Mouse (Mus musculus): ENCODE data around the gene Pramel5.
"Not testable (repeated sequence)": the region's sequence is repeated elsewhere in the genome, so short reads cannot be mapped to it uniquely, and the experiment has no call there.

The Pramel5 gene

DNA sequence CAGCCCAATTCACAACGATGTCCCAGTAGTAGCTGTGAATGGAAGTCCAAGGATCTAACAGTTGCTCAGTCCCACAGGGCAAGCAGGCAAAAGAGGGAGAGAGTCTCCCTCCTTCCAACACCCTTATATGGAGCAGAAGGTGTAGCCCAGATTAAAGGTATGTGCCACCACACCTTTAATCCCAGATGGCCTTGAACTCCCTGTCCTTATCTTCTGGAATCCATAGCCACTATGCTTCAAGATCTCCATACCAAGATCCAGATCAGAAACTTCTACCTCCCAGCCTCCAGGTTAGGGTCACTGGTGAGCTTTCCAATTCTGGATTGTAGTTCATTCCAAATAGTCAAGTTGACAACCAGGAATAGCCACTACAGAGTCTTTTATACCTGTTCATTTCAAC lies at the start of gene Pramel5:
Gene Pramel5, minus strand, starts transcription at position 101 of the 400 bp plus-strand sequence.
- not testable (repeated sequence) for DNase-seq

DNA sequence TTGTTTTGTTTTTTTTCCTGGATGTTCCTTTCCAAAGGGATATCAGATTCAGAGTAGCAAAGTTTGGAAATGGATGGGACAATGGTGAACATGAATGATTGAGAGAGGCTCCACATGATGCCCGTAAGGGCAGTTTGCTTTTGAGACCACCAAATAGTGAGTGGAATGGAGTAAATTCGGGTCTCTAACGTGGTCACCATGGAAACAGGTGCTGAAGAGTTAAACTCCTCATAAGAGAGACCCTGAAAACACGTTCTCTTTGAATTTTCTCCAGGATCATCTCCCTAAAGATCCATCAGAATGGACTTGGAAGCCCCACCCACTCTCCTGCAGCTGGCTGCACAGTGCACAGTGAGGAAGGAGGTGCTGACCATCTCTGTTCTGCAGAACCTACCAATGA lies 49.7 kb upstream of the Pramel5 start, which contains the start of gene Gm13128:
Gene Gm13128, plus strand, starts transcription at position 301 of the 400 bp plus-strand sequence.
- not testable (repeated sequence) for DNase-seq

DNA sequence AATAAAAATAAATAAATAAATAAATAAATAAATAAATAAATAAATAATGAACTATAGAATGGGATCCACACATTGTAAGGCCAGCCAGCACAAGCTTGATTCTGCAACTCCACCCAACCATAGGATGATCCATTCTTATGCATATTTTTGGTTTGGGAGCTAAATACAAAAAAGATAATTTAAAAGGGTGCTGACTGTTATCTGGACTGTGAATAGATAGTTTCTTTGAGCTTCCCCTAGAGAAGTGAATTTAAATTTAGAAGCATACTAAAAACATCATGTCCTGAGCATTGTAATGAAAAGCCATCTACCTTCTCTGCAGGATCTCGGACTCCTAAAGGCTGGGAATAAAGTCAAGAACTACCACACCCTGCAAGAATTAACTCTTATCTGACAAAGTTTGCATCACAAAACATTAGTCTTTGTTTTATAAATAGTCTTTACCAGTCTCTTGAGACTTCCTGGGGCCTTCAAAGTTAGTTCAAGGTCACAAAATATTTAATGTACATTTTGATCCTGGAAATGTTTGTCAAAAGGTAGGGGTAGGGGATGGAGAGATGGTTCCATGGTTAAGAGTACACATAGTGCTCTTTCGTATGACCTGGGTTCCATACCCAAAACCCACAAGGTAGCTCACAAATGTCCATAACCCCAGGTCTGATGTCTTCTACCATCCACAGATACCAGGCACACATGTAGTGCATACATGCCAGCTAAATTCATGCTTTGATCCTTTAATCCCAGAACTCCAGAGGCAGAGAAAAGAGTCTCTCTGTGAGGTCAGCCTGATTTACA lies 32.6 kb upstream of the Pramel5 start:
- DNase-seq, result not testable (repeated sequence)

DNA sequence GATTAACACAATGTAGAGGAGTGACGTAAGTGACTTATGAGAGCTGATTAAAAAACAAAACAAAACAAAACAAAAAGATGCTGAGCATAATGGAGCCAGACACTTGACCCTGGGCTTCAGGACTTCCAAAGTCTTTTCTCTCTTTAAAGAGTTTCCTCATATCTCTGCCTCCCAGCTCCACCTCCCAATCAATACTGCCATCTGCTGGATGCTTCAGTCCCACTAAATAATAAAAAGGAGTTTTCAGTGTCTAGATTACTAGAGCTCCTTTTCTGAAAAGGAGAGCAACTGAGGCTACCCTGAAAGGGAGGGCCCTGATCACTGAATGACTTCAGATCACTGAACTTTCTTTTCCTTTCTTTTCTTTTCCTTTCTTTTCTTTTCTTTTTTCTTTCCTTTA lies 19.1 kb upstream of the Pramel5 start:
- DNase-seq, result not testable (repeated sequence)

DNA sequence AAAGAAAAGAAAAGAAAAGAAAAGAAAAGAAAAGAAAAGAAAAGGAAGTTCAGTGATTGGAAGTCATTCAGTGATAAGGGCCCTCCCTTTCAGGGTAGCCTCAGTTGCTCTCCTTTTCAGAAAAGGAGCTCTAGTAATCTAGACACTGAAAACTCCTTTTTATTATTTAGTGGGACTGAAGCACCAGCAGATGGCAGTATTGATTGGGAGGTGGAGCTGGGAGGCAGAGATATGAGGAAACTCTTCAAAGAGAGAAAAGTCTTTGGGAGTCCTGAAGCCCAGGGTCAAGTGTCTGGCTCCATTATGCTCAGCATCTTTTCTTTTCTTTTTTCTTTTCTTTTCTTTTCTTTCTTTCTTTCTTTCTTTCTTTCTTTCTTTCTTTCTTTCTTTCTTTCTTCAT lies 25.5 kb downstream of the Pramel5 start:
- not testable (repeated sequence) for DNase-seq
